In genomic region chr17:26380986-26381446, GRCm38 (mm10) we compare ENCODE assay signal across 9 mouse cellular contexts. TPM values are rescaled to one million over a fixed set of nuclear protein-coding genes. Genes with fewer than 3 reads are reported as not detected.
A peak's percentile ranks its signal among the peaks of the same experiment; 100 is the strongest.
DNase-seq lines count a peak whose midpoint lies in the region; ATAC-seq and TF ChIP-seq lines count a peak whose summit lies in the region.
"Had no signal": no experiment of that assay in that cellular context is flagged by ENCODE, and none has a peak within 500 bp of the region (broad histone marks: within the 10 kb centered on the region; RNA-seq: fewer than 3 reads in every experiment).

No protein-coding gene starts in this region.

- H3K27ac ChIP-seq in forebrain, embryonic 10.5 days = peak overlapping the region; percentile 67
- no peak overlapping the region for H3K27ac ChIP-seq in forebrain, embryonic 11.5 days (ENCODE audit: low read depth, low read length)
- H3K27ac ChIP-seq in olfactory bulb, adult 2 months (ENCODE audit: insufficient read depth, low read depth, low read length) = peak overlapping the region; percentile 99

- no peak overlapping the region for H3K4me3 ChIP-seq in forebrain, embryonic 10.5 days
- H3K4me3 ChIP-seq in forebrain, embryonic 11.5 days (ENCODE audit: low read depth, low read length) = no peak overlapping the region
- no peak overlapping the region for H3K4me3 ChIP-seq in olfactory bulb, adult 2 months (ENCODE audit: insufficient read depth, low read depth, low read length)
- H3K4me3 ChIP-seq: myocyte had no signal

- DNase-seq in forebrain, embryonic 10.5 days (ENCODE audit: extremely low spot score, low spot score) = no peak
- DNase-seq in forebrain, embryonic 11.5 days (ENCODE audit: low spot score) = no peak
- peak; percentile 71 for DNase-seq in MN1 (ENCODE audit: low spot score)
- peak; percentile 74 for DNase-seq in frontal cortex, postnatal 10 days (ENCODE audit: low spot score in 2 of 2)
- DNase-seq in layer of hippocampus, postnatal 10 days (ENCODE audit: low spot score in 2 of 2) = peak; percentile 48 to 64
- no peak for DNase-seq in urinary bladder, adult 18-20 months (ENCODE audit: low spot score in 2 of 2)
- no peak for DNase-seq in adrenal gland, postnatal 25 days

- H3K36me3 ChIP-seq in forebrain, embryonic 10.5 days (replicated peaks) = no peaks in the 10 kb centered on the region
- no peaks in the 10 kb centered on the region for H3K36me3 ChIP-seq in forebrain, embryonic 11.5 days (ENCODE audit: control insufficient read depth, insufficient read depth, low read length)

- no peak for TF ChIP-seq CTCF in olfactory bulb, adult 2 months (IDR thresholded peaks at IDR 0.05; ENCODE audit: insufficient read depth, low read depth, low read length)

- TF ChIP-seq POLR2A in olfactory bulb, adult 2 months (IDR thresholded peaks at IDR 0.05; ENCODE audit: insufficient read depth, low read depth, low read length) = peak; percentile 13; the same call in 1 of the 2 replicates

- WGBS in forebrain, embryonic 10.5 days = 52% methylated on average over 4 of the region's 4 CpGs
- WGBS in forebrain, embryonic 11.5 days = 44% methylated on average over 4 of the region's 4 CpGs
- 22% methylated on average over 4 of the region's 4 CpGs for WGBS in olfactory bulb, adult 2 months

- no peak; the same call in 1 of the 2 replicates for ATAC-seq in forebrain, embryonic 11.5 days (replicated peaks; ENCODE audit: low FRiP score)

- H3K27me3 ChIP-seq in forebrain, embryonic 10.5 days (ENCODE audit: poor library complexity, severe bottlenecking) = no peaks in the 10 kb centered on the region
- H3K27me3 ChIP-seq in forebrain, embryonic 11.5 days (ENCODE audit: control insufficient read depth, insufficient read depth, low read length) = no peaks in the 10 kb centered on the region

- H3K4me2 ChIP-seq in forebrain, embryonic 11.5 days (ENCODE audit: low read depth, low read length, severe bottlenecking) = no peak overlapping the region

- no peaks in the 10 kb centered on the region for H3K9me3 ChIP-seq in forebrain, embryonic 10.5 days
- no peaks in the 10 kb centered on the region for H3K9me3 ChIP-seq in forebrain, embryonic 11.5 days (ENCODE audit: control insufficient read depth, low read length)

- no peak overlapping the region for H3K9ac ChIP-seq in forebrain, embryonic 11.5 days (ENCODE audit: low read length)

- H3K4me1 ChIP-seq in forebrain, embryonic 10.5 days = peaks cover 25% of the 10 kb centered on the region
- H3K4me1 ChIP-seq in forebrain, embryonic 11.5 days (replicated peaks; ENCODE audit: control insufficient read depth, insufficient read depth, low read length) = no peaks in the 10 kb centered on the region
- peaks cover 69% of the 10 kb centered on the region for H3K4me1 ChIP-seq in olfactory bulb, adult 2 months (ENCODE audit: control insufficient read depth, insufficient read depth, low read length)

RNA-seq across cellular contexts. Expression of gene Neurl1b, which starts 33.6 kb away (rescaled TPM):
- polyA plus RNA-seq in forebrain, embryonic 10.5 days (2016; fragmentation: Nextera tagmentation; extraction: Ambion mirVana) = 0.09 and 0.10 TPM in 2 replicates
- 0.35 and 0.45 TPM in 2 replicates for polyA plus RNA-seq in forebrain, embryonic 11.5 days (2014; fragmentation: Nextera tagmentation; extraction: Ambion mirVana)
- 10 to 100 TPM; 87.9 to 88.7 TPM for total RNA-seq in layer of hippocampus, postnatal 10 days (2021)
- not detected in 2 replicates for polyA plus RNA-seq in olfactory bulb, adult 2 months (2012; ENCODE audit: insufficient read depth, insufficient read length, low replicate concordance, missing spikeins)
- 49.1 and 57.1 TPM in 2 replicates for total RNA-seq in adrenal gland, postnatal 25 days (2021)

Comparison
In these comparisons a context has a peak if more than half of its experiments do, and no peak if none do; other contexts are left out.
1. DNase-seq: peak in MN1 (single experiment), frontal cortex, postnatal 10 days (2 of 2) and layer of hippocampus, postnatal 10 days (2 of 2); none in forebrain, embryonic 10.5 days (single experiment), forebrain, embryonic 11.5 days (single experiment), urinary bladder, adult 18-20 months (0 of 2) and adrenal gland, postnatal 25 days (single experiment).